Mouse (Mus musculus) gastrocnemius, adult 18-20 months (tissue): ENCODE measurements at regions not wholly inside any gene's neighbourhood (a gene's known extent, or its start where the extent isn't known, plus 50 kb on each side); places are given as distances from the start of the nearest gene placed in this dataset.
"Not testable (repeated sequence)": the region's sequence is repeated elsewhere in the genome, so short reads cannot be mapped to it uniquely, and the experiment has no call there.

Experiments used
- DNase-seq: peaks from one replicate; pipeline ENCODE4 v3.0.0; 2021; ENCODE audit warnings: low spot score

DNA sequence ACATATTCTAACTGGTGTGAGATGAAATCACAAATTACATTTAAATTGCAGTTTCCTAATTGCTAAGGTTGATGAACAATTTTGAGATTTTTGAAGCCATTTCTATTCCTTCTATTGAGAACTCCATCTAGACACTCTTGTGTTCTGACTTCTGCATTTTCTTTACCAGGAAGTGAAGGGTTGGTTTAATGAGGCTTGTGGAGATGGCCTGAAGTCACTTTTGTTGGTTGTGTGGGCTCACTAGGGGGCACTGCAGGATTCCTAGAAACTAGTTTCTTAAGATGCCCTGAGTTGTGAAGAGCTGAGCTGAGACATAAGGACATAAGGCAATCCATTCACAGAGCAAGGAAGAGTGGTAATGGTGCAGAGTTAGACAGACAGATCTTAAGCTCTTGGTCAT lies 402.8 kb upstream of the Olfr1507 start:
- not testable (repeated sequence) for DNase-seq

GRCm38 (mm10) chr14:52879978-52880377 lies 384.4 kb upstream of the Olfr1507 start:
- not testable (repeated sequence) for DNase-seq

- not testable (repeated sequence) for DNase-seq
These were observed 368.3 kb upstream of the Olfr1507 start for GRCm38 (mm10) chr14:52863841-52864240.

DNA sequence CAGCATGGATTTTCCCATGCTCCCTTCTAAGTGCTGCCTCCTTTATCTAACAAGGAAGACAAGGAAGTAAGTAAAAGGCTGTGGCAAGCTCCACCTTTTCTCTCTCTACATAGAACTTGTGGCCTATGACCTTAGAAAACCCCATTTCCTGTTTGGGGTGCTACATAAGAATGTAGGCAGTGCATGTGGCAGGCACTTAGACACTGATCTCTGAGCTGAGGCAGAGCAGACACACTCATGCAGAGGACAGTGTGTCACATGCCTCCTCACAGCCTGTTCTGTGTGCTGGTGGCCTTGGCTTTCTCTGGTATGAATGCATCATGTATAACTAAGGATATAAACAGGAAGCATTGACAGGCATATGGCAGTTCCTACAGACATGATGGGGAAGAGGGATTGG lies 367.6 kb upstream of the Olfr1507 start:
- DNase-seq: not testable (repeated sequence)

GRCm38 (mm10) chr14:52862491-52862890 lies 366.9 kb upstream of the Olfr1507 start:
- DNase-seq: not testable (repeated sequence)

GRCm38 (mm10) chr14:52855339-52855738 lies 359.8 kb upstream of the Olfr1507 start:
- not testable (repeated sequence) for DNase-seq

DNA sequence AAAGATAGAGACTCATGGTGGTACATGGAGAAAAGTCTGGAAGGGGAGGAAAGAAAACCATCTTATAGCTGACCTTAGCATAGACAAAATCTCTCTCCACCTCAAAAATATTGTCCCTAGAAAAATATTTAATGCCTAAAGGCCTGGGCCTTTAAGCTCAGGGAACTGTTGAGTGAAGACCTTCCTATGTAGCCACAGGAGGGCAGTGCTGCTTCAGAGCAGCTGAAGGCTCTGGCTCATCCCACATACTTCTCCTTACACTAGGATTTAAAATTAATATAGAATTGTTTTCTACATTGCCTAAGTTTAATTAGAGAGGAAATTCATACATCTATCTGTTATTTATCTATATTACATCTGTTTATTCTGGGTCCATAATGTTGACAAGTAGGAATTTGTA lies 358.0 kb upstream of the Olfr1507 start:
- DNase-seq: not testable (repeated sequence)

DNA sequence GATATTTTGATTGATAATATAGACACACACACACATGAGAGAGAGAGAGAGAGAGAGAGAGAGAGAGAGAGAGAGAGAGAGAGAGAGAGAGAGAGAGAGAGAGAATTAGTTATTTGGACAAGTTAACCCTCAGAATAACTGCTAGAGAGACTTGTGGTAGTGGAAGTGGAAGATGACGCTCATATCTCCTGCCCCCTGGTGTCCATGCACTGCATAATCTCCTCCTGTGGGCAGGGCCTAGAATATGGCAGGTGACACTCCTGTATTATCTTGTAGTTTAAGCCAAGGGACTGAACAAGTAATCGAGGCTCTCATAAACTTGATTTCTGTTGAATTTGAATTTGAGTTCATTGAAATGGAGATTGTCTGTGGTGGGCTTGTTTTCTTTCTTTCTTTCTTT lies 352.4 kb upstream of the Olfr1507 start:
- not testable (repeated sequence) for DNase-seq

- not testable (repeated sequence) for DNase-seq
These were observed 328.5 kb upstream of the Olfr1507 start for GRCm38 (mm10) chr14:52824005-52824404.

DNA sequence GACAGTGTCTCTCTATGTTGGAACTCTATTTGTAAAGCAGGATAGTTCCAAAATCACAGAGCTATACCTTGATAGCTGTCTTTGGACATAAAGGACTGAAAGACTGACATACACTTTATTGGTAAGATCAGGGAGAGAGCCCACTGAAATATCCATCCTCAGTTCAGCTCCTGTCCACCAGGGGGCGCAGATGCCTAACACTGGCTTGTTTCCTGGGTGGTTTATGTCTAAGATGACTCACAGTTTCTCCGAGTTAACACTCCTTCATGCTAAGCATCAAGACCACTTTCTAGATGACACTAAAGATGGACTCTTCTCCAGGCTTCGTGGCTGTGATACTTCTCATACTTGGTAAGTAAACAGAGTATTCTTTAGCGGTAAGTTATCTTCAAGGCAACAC lies 326.1 kb upstream of the Olfr1507 start:
- DNase-seq: not testable (repeated sequence)

GRCm38 (mm10) chr14:52811128-52811415 lies 315.5 kb upstream of the Olfr1507 start:
- DNase-seq: not testable (repeated sequence)

GRCm38 (mm10) chr14:52810275-52811127 lies 315.0 kb upstream of the Olfr1507 start:
- DNase-seq: peak; percentile 1

- not testable (repeated sequence) for DNase-seq
These were observed 306.2 kb upstream of the Olfr1507 start for GRCm38 (mm10) chr14:52801705-52802104.

DNA sequence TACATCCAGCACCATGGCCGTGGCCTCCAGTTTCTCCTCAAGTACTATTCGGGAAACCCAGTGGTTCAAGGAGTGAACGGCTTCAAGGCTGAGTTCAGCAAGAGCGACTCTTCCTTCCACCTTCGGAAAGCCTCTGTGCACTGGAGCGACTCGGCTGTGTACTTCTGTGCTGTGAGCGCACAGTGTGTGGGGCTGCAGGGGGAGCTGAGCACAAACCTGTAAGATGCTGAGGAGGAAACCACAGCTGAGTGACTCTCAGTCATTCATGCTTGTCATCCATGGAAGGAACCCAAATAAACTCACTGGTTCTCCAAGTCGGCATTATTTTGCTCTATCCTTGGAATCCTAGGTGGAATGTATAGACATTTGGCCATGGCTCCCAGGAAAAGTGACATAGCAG lies 297.1 kb upstream of the Olfr1507 start:
- not testable (repeated sequence) for DNase-seq

GRCm38 (mm10) chr14:52791828-52792227 lies 296.3 kb upstream of the Olfr1507 start:
- not testable (repeated sequence) for DNase-seq

- DNase-seq: not testable (repeated sequence)
These were observed 287.3 kb upstream of the Olfr1507 start for GRCm38 (mm10) chr14:52782832-52783231.

DNA sequence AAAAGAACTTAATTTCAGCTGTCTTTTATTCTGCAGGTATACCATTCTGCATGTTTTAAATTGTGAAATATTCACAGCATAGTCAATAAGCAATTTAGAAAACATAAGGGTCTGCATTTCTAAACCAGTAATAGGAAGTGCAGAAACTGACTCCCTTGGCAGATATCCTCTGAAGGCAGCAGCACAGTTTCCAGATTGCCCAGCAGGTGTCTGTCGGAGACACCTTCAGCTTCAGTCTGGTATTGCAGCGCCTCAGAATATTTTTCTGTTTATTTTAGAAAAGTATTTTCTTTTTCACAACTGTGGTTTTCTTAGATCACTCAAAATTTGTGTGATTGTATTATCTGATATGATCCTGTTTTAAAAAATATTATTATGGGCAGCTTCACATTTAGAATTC lies 280.3 kb upstream of the Olfr1507 start:
- not testable (repeated sequence) for DNase-seq

DNA sequence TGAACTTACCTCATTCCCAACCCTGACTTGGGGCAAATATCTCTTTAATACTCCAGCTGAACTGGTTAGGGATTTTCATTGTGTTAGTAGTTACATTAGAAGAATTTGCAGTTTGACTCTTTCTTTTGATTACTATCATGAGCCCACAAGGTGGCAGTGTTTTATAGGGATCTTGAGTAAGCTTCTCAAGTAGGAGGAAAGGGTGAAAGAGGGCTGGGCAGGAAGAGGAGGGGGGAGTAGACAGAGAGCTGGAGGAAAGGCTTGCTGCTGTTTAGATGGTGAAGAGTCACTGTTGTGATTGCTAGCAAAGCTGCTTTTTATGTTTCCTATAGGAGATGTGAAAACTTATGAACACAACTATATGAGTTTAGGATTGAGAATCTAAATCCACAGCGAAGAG lies 273.9 kb upstream of the Olfr1507 start:
- not testable (repeated sequence) for DNase-seq

DNA sequence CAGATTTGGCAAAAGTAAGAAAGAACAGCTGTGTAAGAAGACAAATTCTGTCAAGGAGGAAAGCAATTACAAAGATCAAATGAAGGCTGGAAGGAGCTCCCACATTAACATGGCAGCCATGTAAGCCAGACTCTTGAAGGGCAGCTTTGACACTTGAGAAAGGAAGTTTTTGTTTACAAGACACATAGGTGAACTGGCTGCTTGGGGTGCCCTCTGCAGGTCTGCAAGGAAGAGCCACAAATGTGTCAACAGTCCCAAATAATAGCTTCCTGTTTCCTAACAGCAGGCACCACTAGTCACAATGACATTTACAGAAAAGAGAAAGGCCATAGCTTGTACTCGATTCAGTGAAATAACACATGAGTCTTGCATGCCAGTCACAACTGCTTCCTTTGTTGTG lies 256.6 kb upstream of the Olfr1507 start:
- DNase-seq: not testable (repeated sequence)

DNA sequence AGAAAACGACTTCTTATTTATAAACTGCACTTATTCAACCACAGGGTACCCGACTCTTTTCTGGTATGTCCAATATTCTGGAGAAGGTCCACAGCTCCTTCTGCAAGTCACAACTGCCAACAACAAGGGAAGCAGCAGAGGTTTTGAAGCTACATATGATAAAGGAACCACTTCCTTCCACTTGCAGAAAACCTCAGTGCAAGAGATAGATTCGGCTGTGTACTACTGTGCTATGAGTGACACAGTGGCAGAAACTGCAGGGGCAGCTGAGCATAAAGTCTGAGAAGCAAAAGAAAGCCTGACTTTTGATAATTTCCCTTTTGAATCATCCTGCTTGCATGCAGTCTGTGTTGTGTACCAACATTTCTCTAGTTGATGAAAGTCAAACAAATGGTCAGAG lies 231.1 kb upstream of the Olfr1507 start:
- DNase-seq: not testable (repeated sequence)

- not testable (repeated sequence) for DNase-seq
These were observed 229.4 kb upstream of the Olfr1507 start for GRCm38 (mm10) chr14:52724988-52725387.

- no peak for DNase-seq
These were observed 225.1 kb upstream of the Olfr1507 start for GRCm38 (mm10) chr14:52720640-52721039.

DNA sequence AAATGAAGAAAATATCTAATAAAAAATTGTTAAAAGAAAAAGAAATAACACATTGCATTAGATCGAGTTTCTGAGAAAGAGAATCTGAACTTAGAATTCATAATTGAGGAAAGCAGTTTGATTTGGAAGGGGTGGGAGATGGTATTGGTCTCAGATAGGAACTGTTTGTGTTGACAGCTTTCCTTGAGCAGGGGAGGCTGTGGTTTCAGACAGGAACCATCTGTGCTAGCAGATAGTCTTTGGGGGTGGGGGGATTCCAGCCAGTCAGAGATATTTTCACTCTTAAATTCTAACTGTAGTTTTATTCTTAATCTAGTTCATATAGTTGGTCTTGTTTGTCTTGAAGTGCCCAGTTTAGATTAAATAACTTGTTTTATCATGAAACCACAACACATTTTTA lies 205.3 kb upstream of the Olfr1507 start:
- not testable (repeated sequence) for DNase-seq
